Mouse (Mus musculus): Measurements from ENCODE around the gene Herpud2. TPM values are rescaled to one million over a fixed set of nuclear protein-coding genes. Genes with fewer than 3 reads are reported as not detected.

Herpud2 gene
- polyA plus RNA-seq, 1 experiment from 2014 or later = 20.1 TPM

- ATAC-seq (ENCODE audit: insufficient read depth, low FRiP score) = no peak
- H3K4me2 ChIP-seq (ENCODE audit: low read depth, low read length) = no peak overlapping the region
- H3K36me3 ChIP-seq (ENCODE audit: control insufficient read depth, insufficient read depth, low read length) = no peaks in the 10 kb centered on the region
- no peaks in the 10 kb centered on the region for H3K27me3 ChIP-seq (ENCODE audit: control insufficient read depth, insufficient read depth, low read length)
- no peak overlapping the region for H3K4me3 ChIP-seq (replicated peaks; ENCODE audit: low read length)
- 20% methylated on average over 1 of the region's 1 CpGs for WGBS
- no peaks in the 10 kb centered on the region for H3K9me3 ChIP-seq (replicated peaks; ENCODE audit: control insufficient read depth, low read length)
- no peaks in the 10 kb centered on the region; the same call in 1 of the 2 replicates for H3K4me1 ChIP-seq (ENCODE audit: control insufficient read depth, insufficient read depth, low read length)
- H3K27ac ChIP-seq (ENCODE audit: low read length) = no peak overlapping the region
- H3K9ac ChIP-seq (ENCODE audit: low read length) = no peak overlapping the region
Observed at GRCm38 (mm10) chr9:25156377-25156776, 4.8 kb upstream of the Herpud2 start.

- Histone ChIP-seq H3K9me3 (replicated peaks; ENCODE audit: control insufficient read depth, low read length) (no peaks in the 10 kb centered on the region), H3K27ac (ENCODE audit: low read length) (no peak overlapping the region), H3K4me2 (ENCODE audit: low read depth, low read length) (no peak overlapping the region), H3K9ac (ENCODE audit: low read length) (no peak overlapping the region), H3K4me3 (replicated peaks; ENCODE audit: low read length) (no peak overlapping the region), H3K27me3 (ENCODE audit: control insufficient read depth, insufficient read depth, low read length) (no peaks in the 10 kb centered on the region), H3K4me1 (ENCODE audit: control insufficient read depth, insufficient read depth, low read length) (peaks cover 8% of the 10 kb centered on the region; the same call in 1 of the 2 replicates), H3K36me3 (ENCODE audit: control insufficient read depth, insufficient read depth, low read length) (no peaks in the 10 kb centered on the region)
- no peak for ATAC-seq (ENCODE audit: insufficient read depth, low FRiP score)
Observed at GRCm38 (mm10) chr9:25153066-25153465, 1.4 kb upstream of the Herpud2 start.

- H3K4me2 ChIP-seq (ENCODE audit: low read depth, low read length) = peak overlapping the region; percentile 92
- peaks cover 8% of the 10 kb centered on the region; the same call in 1 of the 2 replicates for H3K4me1 ChIP-seq (ENCODE audit: control insufficient read depth, insufficient read depth, low read length)
- H3K9me3 ChIP-seq (replicated peaks; ENCODE audit: control insufficient read depth, low read length) = no peaks in the 10 kb centered on the region
- ATAC-seq (ENCODE audit: insufficient read depth, low FRiP score) = no peak
- H3K9ac ChIP-seq (ENCODE audit: low read length) = peak overlapping the region; percentile 96
- H3K27ac ChIP-seq (ENCODE audit: low read length) = peak overlapping the region; percentile 98
- no peaks in the 10 kb centered on the region for H3K36me3 ChIP-seq (ENCODE audit: control insufficient read depth, insufficient read depth, low read length)
- whole genome bisulfite sequencing = 11% methylated on average over 1 of the region's 1 CpGs
- H3K4me3 ChIP-seq (replicated peaks; ENCODE audit: low read length) = peak overlapping the region; percentile 88
- H3K27me3 ChIP-seq (ENCODE audit: control insufficient read depth, insufficient read depth, low read length) = no peaks in the 10 kb centered on the region
Observed at GRCm38 (mm10) chr9:25152457-25152856, 837 bp upstream of the Herpud2 start.

- ATAC-seq (ENCODE audit: insufficient read depth, low FRiP score) = peak; percentile 82
- Histone ChIP-seq H3K9me3 (replicated peaks; ENCODE audit: control insufficient read depth, low read length) (no peaks in the 10 kb centered on the region), H3K27ac (ENCODE audit: low read length) (peak overlapping the region; percentile 98), H3K9ac (ENCODE audit: low read length) (peak overlapping the region; percentile 96), H3K4me1 (ENCODE audit: control insufficient read depth, insufficient read depth, low read length) (peaks cover 8% of the 10 kb centered on the region; the same call in 1 of the 2 replicates), H3K27me3 (ENCODE audit: control insufficient read depth, insufficient read depth, low read length) (no peaks in the 10 kb centered on the region), H3K4me3 (replicated peaks; ENCODE audit: low read length) (peak overlapping the region; percentile 88), H3K36me3 (ENCODE audit: control insufficient read depth, insufficient read depth, low read length) (no peaks in the 10 kb centered on the region), H3K4me2 (ENCODE audit: low read depth, low read length) (peak overlapping the region; percentile 92)
- under 1% methylated on average over 61 of the region's 73 CpGs for WGBS
Observed at GRCm38 (mm10) chr9:25150791-25151610, 619 bp downstream of the Herpud2 start.

GRCm38 (mm10) chr9:25148767-25149166 is 2.9 kb downstream of the Herpud2 start:
- H3K4me3 ChIP-seq (replicated peaks; ENCODE audit: low read length) = peak overlapping the region; percentile 0; the same call in 1 of the 2 replicates
- H3K4me1 ChIP-seq (ENCODE audit: control insufficient read depth, insufficient read depth, low read length) = peaks cover 8% of the 10 kb centered on the region; the same call in 1 of the 2 replicates
- no peak overlapping the region for H3K27ac ChIP-seq (ENCODE audit: low read length)
- H3K9ac ChIP-seq (ENCODE audit: low read length) = no peak overlapping the region
- ATAC-seq (ENCODE audit: insufficient read depth, low FRiP score) = no peak
- no peaks in the 10 kb centered on the region for H3K9me3 ChIP-seq (replicated peaks; ENCODE audit: control insufficient read depth, low read length)
- no peaks in the 10 kb centered on the region for H3K36me3 ChIP-seq (ENCODE audit: control insufficient read depth, insufficient read depth, low read length)
- H3K4me2 ChIP-seq (ENCODE audit: low read depth, low read length) = peak overlapping the region; percentile 30
- no peaks in the 10 kb centered on the region for H3K27me3 ChIP-seq (ENCODE audit: control insufficient read depth, insufficient read depth, low read length)

GRCm38 (mm10) chr9:25145925-25146324 is 5.7 kb downstream of the Herpud2 start:
- ATAC-seq (ENCODE audit: insufficient read depth, low FRiP score) = no peak
- 71% methylated on average over 1 of the region's 1 CpGs for WGBS

GRCm38 (mm10) chr9:25143950-25144349 is 7.7 kb downstream of the Herpud2 start:
- Histone ChIP-seq H3K27ac (ENCODE audit: low read length) (no peak overlapping the region), H3K9ac (ENCODE audit: low read length) (no peak overlapping the region), H3K4me2 (ENCODE audit: low read depth, low read length) (no peak overlapping the region), H3K4me3 (replicated peaks; ENCODE audit: low read length) (no peak overlapping the region), H3K27me3 (ENCODE audit: control insufficient read depth, insufficient read depth, low read length) (no peaks in the 10 kb centered on the region), H3K4me1 (ENCODE audit: control insufficient read depth, insufficient read depth, low read length) (peaks cover 4% of the 10 kb centered on the region; the same call in 1 of the 2 replicates), H3K9me3 (replicated peaks; ENCODE audit: control insufficient read depth, low read length) (no peaks in the 10 kb centered on the region), H3K36me3 (ENCODE audit: control insufficient read depth, insufficient read depth, low read length) (no peaks in the 10 kb centered on the region)
- no peak for ATAC-seq (ENCODE audit: insufficient read depth, low FRiP score)

More at GRCm38 (mm10) chr9:25145925-25146324, 5.7 kb downstream of the Herpud2 start:
- peaks cover 8% of the 10 kb centered on the region; the same call in 1 of the 2 replicates for H3K4me1 ChIP-seq (ENCODE audit: control insufficient read depth, insufficient read depth, low read length)
- no peaks in the 10 kb centered on the region for H3K27me3 ChIP-seq (ENCODE audit: control insufficient read depth, insufficient read depth, low read length)
- no peak overlapping the region for H3K9ac ChIP-seq (ENCODE audit: low read length)
- H3K4me3 ChIP-seq (replicated peaks; ENCODE audit: low read length) = no peak overlapping the region
- H3K27ac ChIP-seq (ENCODE audit: low read length) = no peak overlapping the region
- H3K9me3 ChIP-seq (replicated peaks; ENCODE audit: control insufficient read depth, low read length) = no peaks in the 10 kb centered on the region
- no peak overlapping the region for H3K4me2 ChIP-seq (ENCODE audit: low read depth, low read length)
- H3K36me3 ChIP-seq (ENCODE audit: control insufficient read depth, insufficient read depth, low read length) = no peaks in the 10 kb centered on the region

- no peak for ATAC-seq (ENCODE audit: insufficient read depth, low FRiP score)
- Histone ChIP-seq H3K4me2 (ENCODE audit: low read depth, low read length) (no peak overlapping the region), H3K27ac (ENCODE audit: low read length) (no peak overlapping the region), H3K36me3 (ENCODE audit: control insufficient read depth, insufficient read depth, low read length) (no peaks in the 10 kb centered on the region), H3K9ac (ENCODE audit: low read length) (no peak overlapping the region), H3K4me1 (ENCODE audit: control insufficient read depth, insufficient read depth, low read length) (no peaks in the 10 kb centered on the region), H3K27me3 (ENCODE audit: control insufficient read depth, insufficient read depth, low read length) (no peaks in the 10 kb centered on the region), H3K9me3 (replicated peaks; ENCODE audit: control insufficient read depth, low read length) (no peaks in the 10 kb centered on the region), H3K4me3 (replicated peaks; ENCODE audit: low read length) (no peak overlapping the region)
- WGBS = 89% methylated on average over 1 of the region's 1 CpGs
Observed at GRCm38 (mm10) chr9:25142988-25143387, 8.6 kb downstream of the Herpud2 start.

- H3K4me2 ChIP-seq (ENCODE audit: low read depth, low read length) = no peak overlapping the region
- no peak for ATAC-seq (ENCODE audit: insufficient read depth, low FRiP score)
- WGBS = 89% methylated on average over 3 of the region's 3 CpGs
Observed at GRCm38 (mm10) chr9:25142041-25142440, 9.6 kb downstream of the Herpud2 start.

More at GRCm38 (mm10) chr9:25142041-25142440, 9.6 kb downstream of the Herpud2 start:
- H3K4me3 ChIP-seq (replicated peaks; ENCODE audit: low read length) = no peak overlapping the region
- H3K4me1 ChIP-seq (ENCODE audit: control insufficient read depth, insufficient read depth, low read length) = no peaks in the 10 kb centered on the region
- no peak overlapping the region for H3K9ac ChIP-seq (ENCODE audit: low read length)
- no peaks in the 10 kb centered on the region for H3K36me3 ChIP-seq (ENCODE audit: control insufficient read depth, insufficient read depth, low read length)
- H3K27me3 ChIP-seq (ENCODE audit: control insufficient read depth, insufficient read depth, low read length) = no peaks in the 10 kb centered on the region
- no peak overlapping the region for H3K27ac ChIP-seq (ENCODE audit: low read length)
- H3K9me3 ChIP-seq (replicated peaks; ENCODE audit: control insufficient read depth, low read length) = no peaks in the 10 kb centered on the region

Data from stomach, embryonic 16.5 days (tissue).